Mouse (Mus musculus) hindbrain, postnatal 0 days (tissue): Measurements from ENCODE around the gene Col15a1. TPM values are rescaled to one million over a fixed set of nuclear protein-coding genes. Genes with fewer than 3 reads are reported as not detected.
A peak's percentile ranks its signal among the peaks of the same experiment; 100 is the strongest.

Experiments used
- ATAC-seq: fragments of 200-750 bp; cut with Nextera tagmentation; 2 replicates; pipeline ENCODE4 v1.8.0; 2017; ENCODE audit warnings: mild to moderate bottlenecking, moderate TSS enrichment, moderate library complexity
- DNase-seq: peaks from one replicate; pipeline ENCODE4 v3.0.0-alpha.2; 2015; ENCODE audit warnings: low spot score
- H3K27ac ChIP-seq: fragments of 300-500 bp; sonication (generic); 2 replicates; pipeline ENCODE4 v1.5.1; 2014; ENCODE audit warnings: mild to moderate bottlenecking
- H3K27me3 ChIP-seq: fragments of 300-500 bp; sonication (generic); 2 replicates; pipeline ENCODE4 v1.6.1; 2014; ENCODE audit warnings: low read length, mixed read lengths; ENCODE audit not compliant: insufficient read depth
- H3K36me3 ChIP-seq: fragments of 300-500 bp; sonication (generic); 2 replicates; pipeline ENCODE4 v1.6.1; 2014; ENCODE audit warnings: low read length, mixed read lengths; ENCODE audit not compliant: insufficient read depth
- H3K4me1 ChIP-seq: fragments of 300-500 bp; sonication (generic); 2 replicates; pipeline ENCODE4 v1.6.1; 2014; ENCODE audit warnings: antibody characterized with exemption, low read length, mixed read lengths; ENCODE audit not compliant: insufficient read depth
- H3K4me2 ChIP-seq: fragments of 300-500 bp; sonication (generic); 2 replicates; pipeline ENCODE4 v1.6.1; 2014; ENCODE audit warnings: low read depth, mild to moderate bottlenecking, low read length, moderate library complexity, mixed read lengths
- H3K4me3 ChIP-seq: fragments of 300-500 bp; sonication (generic); 2 replicates; pipeline ENCODE4 v1.5.1; 2014; ENCODE audit warnings: low read length
- H3K9ac ChIP-seq: fragments of 300-500 bp; sonication (generic); replicated peaks from 2 replicates; pipeline ENCODE4 v1.6.1; 2014; ENCODE audit warnings: mild to moderate bottlenecking, low read length, moderate library complexity, mixed read lengths
- H3K9me3 ChIP-seq: fragments of 300-500 bp; sonication (generic); 2 replicates; pipeline ENCODE4 v1.6.1; 2016; ENCODE audit warnings: low read length, mixed read lengths
- CTCF ChIP-seq: IDR thresholded peaks from 2 replicates; pipeline ENCODE4 v1.5.1; 2016; ENCODE audit warnings: antibody characterized with exemption, control low read depth, low read depth
- WGBS: fragments of 180-500 bp; shearing (Covaris S2); extraction: QIAGEN DNeasy Blood & Tissue Kit; methylation state at CpG from one replicate; pipeline ENCODE4 v1.1.7; 2014; 5-methylcytosine and 5-hydroxymethylcytosine counted together
- polyA plus RNA-seq: library from polyadenylated mRNA; unstranded; fragments of >200 nt; fragmentation: Nextera tagmentation; extraction: Ambion mirVana; gene quantifications from 2 replicates; pipeline ENCODE4 v1.2.1, GENCODE M21; 2015
- total RNA-seq: library from RNA; depleted of rRNA; stranded (reverse); fragments of >200 nt; gene quantifications from 2 replicates; pipeline ENCODE4 v1.2.3, GENCODE M21; 2014

Gene Col15a1
- total and polyA plus RNA-seq, 2 experiments from 2014 or later: 3.7 to 13.7 TPM

GRCm38 (mm10) chr4:47247574-47247973, 39.6 kb downstream of the Col15a1 start:
- no peak for ATAC-seq
- Histone ChIP-seq H3K9me3 (no peaks in the 10 kb centered on the region), H3K27me3 (no peaks in the 10 kb centered on the region), H3K36me3 (no peaks in the 10 kb centered on the region), H3K4me2 (no peak overlapping the region), H3K27ac (no peak overlapping the region), H3K4me1 (no peaks in the 10 kb centered on the region), H3K9ac (no peak overlapping the region), H3K4me3 (no peak overlapping the region)
- DNase-seq: no peak
- no peak for TF ChIP-seq CTCF
- WGBS: 58% methylated on average over 6 of the region's 6 CpGs

- Histone ChIP-seq H3K27ac (no peak overlapping the region), H3K9me3 (no peaks in the 10 kb centered on the region), H3K4me2 (no peak overlapping the region), H3K27me3 (no peaks in the 10 kb centered on the region), H3K4me3 (no peak overlapping the region), H3K36me3 (no peaks in the 10 kb centered on the region), H3K9ac (no peak overlapping the region), H3K4me1 (no peaks in the 10 kb centered on the region)
- TF ChIP-seq CTCF: no peak
- DNase-seq: no peak
- ATAC-seq: no peak
- 90% methylated on average over 6 of the region's 6 CpGs for WGBS
Observed at GRCm38 (mm10) chr4:47249193-47249592, 41.2 kb downstream of the Col15a1 start.

- no peak overlapping the region for H3K4me2 ChIP-seq
- peak; percentile 76 for TF ChIP-seq CTCF
- H3K4me3 ChIP-seq: no peak overlapping the region
- H3K36me3 ChIP-seq: no peaks in the 10 kb centered on the region
- DNase-seq (peak; percentile 62), ATAC-seq (no peak; the same call in 1 of the 2 replicates)
- 52% methylated on average over 5 of the region's 5 CpGs for WGBS
- no peaks in the 10 kb centered on the region for H3K4me1 ChIP-seq
- no peak overlapping the region for H3K9ac ChIP-seq
- no peaks in the 10 kb centered on the region for H3K9me3 ChIP-seq
- no peak overlapping the region for H3K27ac ChIP-seq
- no peaks in the 10 kb centered on the region for H3K27me3 ChIP-seq
Observed at GRCm38 (mm10) chr4:47251069-47251468, 43.1 kb downstream of the Col15a1 start.

- no peaks in the 10 kb centered on the region for H3K27me3 ChIP-seq
- no peak overlapping the region for H3K27ac ChIP-seq
- no peak overlapping the region for H3K9ac ChIP-seq
- 69% methylated on average over 11 of the region's 11 CpGs for WGBS
- ATAC-seq (no peak), DNase-seq (peak; percentile 57)
- TF ChIP-seq CTCF: no peak
- H3K4me1 ChIP-seq: no peaks in the 10 kb centered on the region
- no peaks in the 10 kb centered on the region for H3K9me3 ChIP-seq
- no peak overlapping the region for H3K4me2 ChIP-seq
- H3K4me3 ChIP-seq: no peak overlapping the region
- no peaks in the 10 kb centered on the region for H3K36me3 ChIP-seq
Observed at GRCm38 (mm10) chr4:47251693-47252435, 43.9 kb downstream of the Col15a1 start.

GRCm38 (mm10) chr4:47252627-47253026, 44.7 kb downstream of the Col15a1 start:
- Histone ChIP-seq H3K27ac (no peak overlapping the region), H3K36me3 (no peaks in the 10 kb centered on the region), H3K4me1 (no peaks in the 10 kb centered on the region), H3K9ac (no peak overlapping the region), H3K27me3 (no peaks in the 10 kb centered on the region), H3K9me3 (no peaks in the 10 kb centered on the region), H3K4me3 (no peak overlapping the region), H3K4me2 (no peak overlapping the region)
- 95% methylated on average over 3 of the region's 3 CpGs for whole genome bisulfite sequencing
- no peak for DNase-seq
- no peak for ATAC-seq
- peak; percentile 26; the same call in 1 of the 2 replicates for TF ChIP-seq CTCF

GRCm38 (mm10) chr4:47255641-47256040, 47.7 kb downstream of the Col15a1 start:
- ATAC-seq (peak; percentile 76; the same call in 1 of the 2 replicates), DNase-seq (peak; percentile 67)
- Histone ChIP-seq H3K4me3 (no peak overlapping the region), H3K4me2 (no peak overlapping the region), H3K36me3 (no peaks in the 10 kb centered on the region), H3K27me3 (no peaks in the 10 kb centered on the region), H3K4me1 (no peaks in the 10 kb centered on the region), H3K9me3 (no peaks in the 10 kb centered on the region), H3K27ac (no peak overlapping the region), H3K9ac (no peak overlapping the region)
- 37% methylated on average over 4 of the region's 4 CpGs for WGBS
- peak; percentile 89 for TF ChIP-seq CTCF

- 74% methylated on average over 3 of the region's 3 CpGs for WGBS
- H3K27me3 ChIP-seq: no peaks in the 10 kb centered on the region
- no peaks in the 10 kb centered on the region for H3K36me3 ChIP-seq
- no peak for DNase-seq
- ATAC-seq: no peak
- H3K4me3 ChIP-seq: no peak overlapping the region
- no peak overlapping the region for H3K4me2 ChIP-seq
- no peaks in the 10 kb centered on the region for H3K9me3 ChIP-seq
- no peak overlapping the region for H3K9ac ChIP-seq
- no peak for TF ChIP-seq CTCF
- H3K27ac ChIP-seq: no peak overlapping the region
- H3K4me1 ChIP-seq: no peaks in the 10 kb centered on the region
Observed at GRCm38 (mm10) chr4:47258201-47258600, 50.2 kb downstream of the Col15a1 start.
